Mouse (Mus musculus) lung, adult 2 months (tissue): ENCODE results near the gene Prr19.

Source experiments
- CTCF ChIP-seq: fragments of 200-500 bp; IDR thresholded peaks from 2 replicates; pipeline ENCODE4 v1.5.1; 2011; ENCODE audit warnings: mild to moderate bottlenecking, low read length, control low read depth; ENCODE audit not compliant: insufficient read depth
- POLR2A ChIP-seq: fragments of 200-500 bp; IDR thresholded peaks from 2 replicates; pipeline ENCODE4 v1.6.1; 2011; ENCODE audit warnings: low read depth, mild to moderate bottlenecking, control low read depth, low read length, borderline replicate concordance; ENCODE audit errors: extremely low read depth

DNA sequence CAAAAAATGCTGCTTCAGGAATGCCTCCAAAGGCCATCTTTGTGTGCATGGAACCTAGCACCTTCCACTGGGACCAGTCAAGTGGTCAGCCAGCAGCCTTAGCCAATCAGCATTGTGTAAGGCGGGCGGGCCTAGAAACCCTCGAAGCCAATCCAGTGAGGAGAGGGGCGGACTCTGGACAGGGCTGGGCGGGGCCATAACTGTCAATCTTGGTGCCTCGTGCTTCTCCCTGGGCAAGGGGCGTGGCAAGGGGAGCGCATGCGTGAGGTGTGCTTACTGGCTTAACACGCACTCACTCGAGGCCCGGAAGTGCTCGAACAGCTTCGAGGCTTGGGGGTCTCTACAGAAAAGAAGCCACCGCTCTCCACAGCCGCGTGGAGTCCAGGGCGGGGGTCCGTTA lies at the start of gene Prr19:
- TF ChIP-seq CTCF (no peak), POLR2A (no peak)
